Mouse (Mus musculus) forebrain, embryonic 10.5 days (tissue): ENCODE data around the gene Urah. TPM values are rescaled to one million over a fixed set of nuclear protein-coding genes. Genes with fewer than 3 reads are reported as not detected.

ENCODE experiments used
- DNase-seq: peaks from one replicate; pipeline ENCODE4 v3.0.0-alpha.2; 2017; ENCODE audit warnings: low spot score; ENCODE audit errors: extremely low spot score
- H3K27ac ChIP-seq: fragments of 300-500 bp; sonication (generic); 2 replicates; pipeline ENCODE4 v1.5.1; 2016; ENCODE audit warnings: mild to moderate bottlenecking
- H3K27me3 ChIP-seq: fragments of 300-500 bp; sonication (generic); 2 replicates; pipeline ENCODE4 v1.6.1; 2016; ENCODE audit warnings: mild to moderate bottlenecking; ENCODE audit not compliant: poor library complexity, severe bottlenecking
- H3K36me3 ChIP-seq: fragments of 300-500 bp; sonication (generic); replicated peaks from 2 replicates; pipeline ENCODE4 v1.6.1; 2016; ENCODE audit warnings: mild to moderate bottlenecking, moderate library complexity
- H3K4me1 ChIP-seq: fragments of 300-500 bp; sonication (generic); 2 replicates; pipeline ENCODE4 v1.6.1; 2016
- H3K4me3 ChIP-seq: fragments of 300-500 bp; sonication (generic); 2 replicates; pipeline ENCODE4 v1.5.1; 2016; ENCODE audit warnings: mild to moderate bottlenecking, moderate library complexity
- H3K9me3 ChIP-seq: fragments of 300-500 bp; sonication (generic); 2 replicates; pipeline ENCODE4 v1.6.1; 2016; ENCODE audit warnings: mild to moderate bottlenecking, moderate library complexity
- WGBS: fragments of 180-500 bp; shearing (Covaris S2); methylation state at CpG from one replicate; pipeline ENCODE4 v1.1.7; 2016; 5-methylcytosine and 5-hydroxymethylcytosine counted together
- polyA plus RNA-seq: library from polyadenylated mRNA; unstranded; fragments of >200 nt; fragmentation: Nextera tagmentation; extraction: Ambion mirVana; gene quantifications from 2 replicates; pipeline ENCODE4 v1.2.1, GENCODE M21; 2016

Urah gene
- polyA plus RNA-seq, 1 experiment from 2014 or later, result 0.41 TPM

GRCm38 (mm10) chr7:140858746-140859145, 23.9 kb downstream of the Urah start:
- DNase-seq, result no peak
- Histone ChIP-seq H3K27ac (no peak overlapping the region), H3K36me3 (peaks cover 65% of the 10 kb centered on the region), H3K9me3 (no peaks in the 10 kb centered on the region), H3K4me3 (peak overlapping the region; percentile 87; the same call in 1 of the 2 replicates), H3K4me1 (peaks cover 32% of the 10 kb centered on the region), H3K27me3 (no peaks in the 10 kb centered on the region)
- 92% methylated on average over 8 of the region's 8 CpGs for WGBS

- DNase-seq, result no peak
- Histone ChIP-seq H3K4me1 (peaks cover 29% of the 10 kb centered on the region), H3K4me3 (no peak overlapping the region), H3K27me3 (no peaks in the 10 kb centered on the region), H3K36me3 (peaks cover 68% of the 10 kb centered on the region), H3K27ac (no peak overlapping the region), H3K9me3 (no peaks in the 10 kb centered on the region)
- whole genome bisulfite sequencing, result 87% methylated on average over 6 of the region's 6 CpGs
Observed at GRCm38 (mm10) chr7:140859997-140860396, 25.2 kb downstream of the Urah start.

- Histone ChIP-seq H3K36me3 (peaks cover 75% of the 10 kb centered on the region), H3K27ac (no peak overlapping the region), H3K4me3 (no peak overlapping the region), H3K4me1 (peaks cover 22% of the 10 kb centered on the region), H3K27me3 (no peaks in the 10 kb centered on the region), H3K9me3 (no peaks in the 10 kb centered on the region)
- DNase-seq, result no peak
- 91% methylated on average over 5 of the region's 5 CpGs for WGBS
Observed at GRCm38 (mm10) chr7:140860728-140861127, 25.9 kb downstream of the Urah start.

- 87% methylated on average over 12 of the region's 12 CpGs for WGBS
- H3K9me3 ChIP-seq, result no peaks in the 10 kb centered on the region
- DNase-seq, result no peak
- no peaks in the 10 kb centered on the region for H3K27me3 ChIP-seq
- no peaks in the 10 kb centered on the region for H3K4me1 ChIP-seq
- no peak overlapping the region for H3K4me3 ChIP-seq
- peaks cover 77% of the 10 kb centered on the region for H3K36me3 ChIP-seq
- no peak overlapping the region for H3K27ac ChIP-seq
Observed at GRCm38 (mm10) chr7:140864761-140865160, 29.9 kb downstream of the Urah start.

- Histone ChIP-seq H3K36me3 (peaks cover 41% of the 10 kb centered on the region), H3K27me3 (no peaks in the 10 kb centered on the region), H3K4me3 (no peak overlapping the region), H3K27ac (no peak overlapping the region), H3K4me1 (no peaks in the 10 kb centered on the region), H3K9me3 (no peaks in the 10 kb centered on the region)
- DNase-seq, result no peak
- WGBS, result 89% methylated on average over 4 of the region's 4 CpGs
Observed at GRCm38 (mm10) chr7:140874224-140874623, 39.4 kb downstream of the Urah start.

- Histone ChIP-seq H3K36me3 (peaks cover 36% of the 10 kb centered on the region), H3K4me3 (no peak overlapping the region), H3K27ac (no peak overlapping the region), H3K9me3 (no peaks in the 10 kb centered on the region), H3K4me1 (peaks cover 8% of the 10 kb centered on the region), H3K27me3 (no peaks in the 10 kb centered on the region)
- DNase-seq, result no peak
- WGBS, result 93% methylated on average over 6 of the region's 6 CpGs
Observed at GRCm38 (mm10) chr7:140877364-140877763, 42.5 kb downstream of the Urah start.

GRCm38 (mm10) chr7:140879355-140879754, 44.5 kb downstream of the Urah start:
- H3K4me3 ChIP-seq, result no peak overlapping the region
- no peaks in the 10 kb centered on the region for H3K9me3 ChIP-seq
- H3K27me3 ChIP-seq, result no peaks in the 10 kb centered on the region
- H3K27ac ChIP-seq, result no peak overlapping the region
- no peak for DNase-seq
- whole genome bisulfite sequencing, result 89% methylated on average over 7 of the region's 7 CpGs
- H3K36me3 ChIP-seq, result peaks cover 39% of the 10 kb centered on the region
- H3K4me1 ChIP-seq, result peaks cover 20% of the 10 kb centered on the region

- no peak for DNase-seq
- H3K4me3 ChIP-seq, result peak overlapping the region; percentile 18; the same call in 1 of the 2 replicates
- H3K27ac ChIP-seq, result no peak overlapping the region
- H3K9me3 ChIP-seq, result no peaks in the 10 kb centered on the region
- H3K4me1 ChIP-seq, result peaks cover 20% of the 10 kb centered on the region
- WGBS, result 83% methylated on average over 3 of the region's 3 CpGs
- peaks cover 43% of the 10 kb centered on the region for H3K36me3 ChIP-seq
- H3K27me3 ChIP-seq, result no peaks in the 10 kb centered on the region
Observed at GRCm38 (mm10) chr7:140880419-140880818, 45.6 kb downstream of the Urah start.

GRCm38 (mm10) chr7:140880865-140881515, 46.2 kb downstream of the Urah start:
- Histone ChIP-seq H3K27ac (peak overlapping the region; percentile 88), H3K36me3 (peaks cover 43% of the 10 kb centered on the region), H3K27me3 (no peaks in the 10 kb centered on the region), H3K9me3 (no peaks in the 10 kb centered on the region), H3K4me3 (peak overlapping the region; percentile 98), H3K4me1 (peaks cover 20% of the 10 kb centered on the region)
- WGBS, result 36% methylated on average over 8 of the region's 8 CpGs
- no peak for DNase-seq

GRCm38 (mm10) chr7:140881696-140882468, 47.1 kb downstream of the Urah start, which contains the start of the genes Psmd13 and Sirt3:
Psmd13 (plus strand) TSS chr7:140881968.
Sirt3 (minus strand) TSS chr7:140882309.
- Histone ChIP-seq H3K4me1 (peaks cover 20% of the 10 kb centered on the region), H3K36me3 (peaks cover 43% of the 10 kb centered on the region), H3K27ac (peak within 1 kb of the TSS; percentile 88), H3K27me3 (no peaks in the 10 kb centered on the region), H3K4me3 (peak within 1 kb of the TSS; percentile 98), H3K9me3 (no peaks in the 10 kb centered on the region)
- DNase-seq, result peak; percentile 91
- WGBS, result under 1% methylated on average over 59 of the region's 59 CpGs

GRCm38 (mm10) chr7:140882469-140882803, 47.6 kb downstream of the Urah start:
- DNase-seq, result no peak
- under 1% methylated on average over 12 of the region's 12 CpGs for whole genome bisulfite sequencing
- H3K9me3 ChIP-seq, result no peaks in the 10 kb centered on the region

More at GRCm38 (mm10) chr7:140882469-140882803, 47.6 kb downstream of the Urah start:
- peaks cover 43% of the 10 kb centered on the region for H3K36me3 ChIP-seq
- H3K4me3 ChIP-seq, result peak overlapping the region; percentile 98
- peaks cover 20% of the 10 kb centered on the region for H3K4me1 ChIP-seq
- H3K27ac ChIP-seq, result peak overlapping the region; percentile 88
- no peaks in the 10 kb centered on the region for H3K27me3 ChIP-seq
